Mouse (Mus musculus) myocyte (in vitro differentiated cells): Measurements from ENCODE around the gene Frs2.

ENCODE experiments used
- CEBPB ChIP-seq: IDR thresholded peaks from 2 replicates; pipeline ENCODE4 v1.6.1; 2011; ENCODE audit warnings: mild to moderate bottlenecking, moderate library complexity; ENCODE audit not compliant: poor library complexity, insufficient read depth, severe bottlenecking
- E2F4 ChIP-seq: IDR thresholded peaks from one replicate; pipeline ENCODE4 v1.6.1; 2011; ENCODE audit warnings: mild to moderate bottlenecking, control low read depth, moderate library complexity; ENCODE audit not compliant: insufficient read depth
- MAX ChIP-seq: IDR thresholded peaks from one replicate; pipeline ENCODE4 v1.6.1; 2011; ENCODE audit warnings: low read depth, mild to moderate bottlenecking, control low read depth
- MYOD1 ChIP-seq, 3 experiments: IDR thresholded peaks; one replicate each; pipeline ENCODE4 v1.6.1; 2011; ENCODE audit warnings: control low read depth in 2 of 3, low read depth in 2 of 3, mild to moderate bottlenecking in 2 of 3, moderate library complexity in 1 of 3; ENCODE audit not compliant: insufficient read length in 2 of 3, control insufficient read depth in 1 of 3
- MYOG ChIP-seq, 3 experiments: IDR thresholded peaks; one replicate each; pipeline ENCODE4 v1.6.1; 2011; ENCODE audit warnings: control low read depth in 2 of 3, low read depth in 2 of 3, mild to moderate bottlenecking in 2 of 3; ENCODE audit not compliant: insufficient read length in 2 of 3, control insufficient read depth in 1 of 3, insufficient read depth in 1 of 3
- POLR2A ChIP-seq: IDR thresholded peaks from one replicate; pipeline ENCODE4 v1.6.1; 2011; ENCODE audit warnings: low read depth, mild to moderate bottlenecking, control low read depth, moderate library complexity; ENCODE audit not compliant: insufficient read length
- SRF ChIP-seq: IDR thresholded peaks from one replicate; pipeline ENCODE4 v1.6.1; 2011; ENCODE audit warnings: low read depth; ENCODE audit not compliant: control insufficient read depth, insufficient read length
- USF1 ChIP-seq: IDR thresholded peaks from one replicate; pipeline ENCODE4 v1.6.1; 2011; ENCODE audit warnings: low read depth, mild to moderate bottlenecking, control low read depth, moderate library complexity

GRCm38 (mm10) chr10:117121448-117121847 is 26.9 kb downstream of the Frs2 start:
- TF ChIP-seq CEBPB, result no peak
- TF ChIP-seq POLR2A, result no peak
- no peak for TF ChIP-seq USF1
- no peak for TF ChIP-seq MYOG (IDR thresholded peaks at IDR 0.05; ENCODE audit: control insufficient read depth in 1 of 3, insufficient read depth in 1 of 3, insufficient read length in 2 of 3, low read depth in 2 of 3)
- no peak for TF ChIP-seq E2F4
- no peak for TF ChIP-seq MAX
- TF ChIP-seq SRF, result no peak
- TF ChIP-seq MYOD1 (IDR thresholded peaks at IDR 0.05; ENCODE audit: control insufficient read depth in 1 of 3, insufficient read length in 2 of 3, low read depth in 2 of 3), result no peak
